Mouse (Mus musculus) cerebellum, adult 9-10 months (tissue): ENCODE data around the gene Sobp.

Experiments
- DNase-seq: peaks from one replicate; pipeline ENCODE4 v3.0.0; 2022

Sobp gene

GRCm38 (mm10) chr10:42987594-42988052 lies 186.7 kb downstream of the Sobp start:
- DNase-seq, result no peak

- DNase-seq, result no peak
These were observed 189.4 kb downstream of the Sobp start for GRCm38 (mm10) chr10:42984886-42985285.

- no peak for DNase-seq
These were observed 193.2 kb downstream of the Sobp start for GRCm38 (mm10) chr10:42980999-42981757.

GRCm38 (mm10) chr10:42978346-42978745 lies 196.0 kb downstream of the Sobp start:
- DNase-seq, result no peak

DNA sequence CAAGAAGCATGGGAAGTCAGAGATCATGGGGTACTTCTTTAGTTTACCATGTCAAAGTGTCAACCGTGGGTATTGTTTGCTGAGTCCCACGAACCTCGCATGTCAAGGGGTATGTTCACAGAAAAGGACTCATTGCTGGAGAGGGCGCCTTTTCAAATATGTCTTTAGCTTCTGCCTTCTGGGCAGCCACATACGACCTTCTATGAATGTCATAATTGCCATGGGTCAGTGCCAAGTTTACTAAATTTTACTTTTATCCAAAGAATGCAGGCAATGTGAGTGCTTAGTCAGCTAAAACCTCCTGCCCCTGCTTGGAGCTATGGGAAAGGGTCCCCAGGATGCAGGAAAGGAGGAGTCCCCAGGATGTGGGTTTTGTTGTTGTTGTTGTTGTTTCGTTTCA lies 197.8 kb downstream of the Sobp start:
- no peak for DNase-seq

DNA sequence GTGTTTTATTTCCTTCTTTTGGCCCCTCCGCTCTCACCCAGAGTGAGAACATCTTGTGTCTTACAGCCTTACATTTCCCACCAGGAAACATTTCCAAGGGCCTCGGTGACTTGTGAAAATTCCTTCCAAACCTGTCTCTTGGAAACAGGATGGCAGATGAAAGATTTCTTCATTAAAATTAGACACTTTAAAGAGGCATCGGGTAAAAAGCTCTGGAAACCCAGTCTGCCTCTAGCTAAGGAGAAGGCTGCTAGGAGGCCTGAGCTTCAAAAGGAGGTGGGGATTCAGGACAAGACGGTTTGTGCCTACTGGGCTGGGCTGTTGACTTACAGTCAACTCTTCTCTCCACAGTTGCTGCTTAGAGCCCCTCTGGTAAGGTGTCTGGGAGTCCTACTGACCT lies 200.8 kb downstream of the Sobp start:
- DNase-seq, result no peak

GRCm38 (mm10) chr10:42972504-42973172 lies 201.7 kb downstream of the Sobp start:
- no peak for DNase-seq

- DNase-seq, result no peak
These were observed 206.0 kb downstream of the Sobp start for GRCm38 (mm10) chr10:42968332-42968731.

DNA sequence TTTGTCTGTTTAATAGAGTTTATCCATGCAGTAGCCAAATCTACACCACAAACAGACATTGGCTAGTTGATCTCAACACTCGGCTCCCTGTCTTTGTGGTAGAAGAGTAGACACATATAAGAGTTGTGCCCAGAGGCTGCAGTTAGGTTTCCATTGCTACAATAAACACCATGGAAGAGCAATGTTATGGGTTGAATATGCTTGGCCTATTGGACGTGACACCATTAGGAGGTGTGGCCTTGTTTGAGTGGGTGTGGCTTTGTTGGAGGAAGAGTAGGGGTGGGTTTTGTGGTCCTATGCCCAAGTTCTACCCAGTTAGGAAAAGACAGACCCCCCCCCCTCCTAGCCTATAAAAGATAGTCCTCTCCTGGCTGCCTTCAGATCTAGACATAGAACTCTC lies 211.3 kb downstream of the Sobp start:
- no peak for DNase-seq

DNA sequence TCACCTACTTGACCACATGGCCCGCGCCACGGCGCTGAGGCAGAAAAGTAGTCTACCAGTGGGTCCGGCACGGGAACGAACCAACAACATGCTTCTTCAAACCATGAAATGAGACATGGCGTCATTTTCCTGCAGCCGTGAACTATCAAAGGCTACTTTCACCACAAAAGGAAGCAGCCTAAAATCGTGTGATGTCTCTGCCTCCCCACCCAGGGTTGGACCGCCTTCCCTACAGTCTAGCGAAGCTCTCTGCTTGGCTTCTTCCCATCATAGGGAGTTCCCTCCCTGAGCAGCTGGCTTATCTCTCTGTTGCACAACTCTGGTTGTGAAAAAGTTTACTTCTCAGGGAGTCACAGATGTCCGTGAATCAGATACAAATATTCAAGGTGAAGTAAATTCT lies 211.7 kb downstream of the Sobp start:
- no peak for DNase-seq

DNA sequence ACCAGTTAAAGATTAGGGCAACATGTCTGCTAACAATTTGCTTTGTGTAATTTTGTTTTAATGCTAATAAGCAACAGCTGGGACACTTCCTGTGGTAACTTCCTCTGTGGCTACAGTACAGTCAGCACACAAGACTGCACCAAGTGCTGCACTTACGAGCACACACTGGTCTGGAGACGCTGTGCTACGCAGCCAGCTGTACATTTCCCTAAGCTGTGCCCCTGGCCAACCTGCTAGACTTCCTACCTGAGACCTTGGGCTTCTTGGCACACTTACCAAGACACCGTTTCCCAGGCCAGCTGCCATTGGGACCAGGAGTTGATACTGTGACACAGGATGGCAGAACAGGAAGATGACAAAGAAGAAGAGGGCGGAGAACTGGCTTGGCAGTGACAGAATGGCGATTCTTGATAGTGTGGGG lies 212.1 kb downstream of the Sobp start:
- no peak for DNase-seq

DNA sequence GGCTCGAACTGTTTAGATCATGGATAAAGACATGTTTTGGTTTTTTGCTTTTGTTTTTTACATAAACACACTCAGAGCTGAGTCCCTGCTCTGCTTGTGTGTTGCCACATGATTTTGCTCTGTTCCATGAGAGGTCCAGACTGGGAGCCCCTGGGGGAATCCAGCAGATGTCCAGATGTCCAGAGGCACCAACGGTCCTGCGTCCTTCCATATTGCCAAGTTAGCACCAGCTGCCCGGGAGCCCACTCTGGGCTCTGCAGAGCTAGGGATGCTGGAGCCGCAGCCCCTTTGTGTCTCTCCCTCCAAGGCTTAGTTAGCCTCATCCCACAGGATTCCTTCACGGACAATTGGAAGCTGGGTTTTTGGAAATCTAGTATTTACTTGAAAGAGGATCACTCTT lies 212.6 kb downstream of the Sobp start:
- DNase-seq, result no peak

- no peak for DNase-seq
These were observed 215.6 kb downstream of the Sobp start for GRCm38 (mm10) chr10:42958686-42959085.

DNA sequence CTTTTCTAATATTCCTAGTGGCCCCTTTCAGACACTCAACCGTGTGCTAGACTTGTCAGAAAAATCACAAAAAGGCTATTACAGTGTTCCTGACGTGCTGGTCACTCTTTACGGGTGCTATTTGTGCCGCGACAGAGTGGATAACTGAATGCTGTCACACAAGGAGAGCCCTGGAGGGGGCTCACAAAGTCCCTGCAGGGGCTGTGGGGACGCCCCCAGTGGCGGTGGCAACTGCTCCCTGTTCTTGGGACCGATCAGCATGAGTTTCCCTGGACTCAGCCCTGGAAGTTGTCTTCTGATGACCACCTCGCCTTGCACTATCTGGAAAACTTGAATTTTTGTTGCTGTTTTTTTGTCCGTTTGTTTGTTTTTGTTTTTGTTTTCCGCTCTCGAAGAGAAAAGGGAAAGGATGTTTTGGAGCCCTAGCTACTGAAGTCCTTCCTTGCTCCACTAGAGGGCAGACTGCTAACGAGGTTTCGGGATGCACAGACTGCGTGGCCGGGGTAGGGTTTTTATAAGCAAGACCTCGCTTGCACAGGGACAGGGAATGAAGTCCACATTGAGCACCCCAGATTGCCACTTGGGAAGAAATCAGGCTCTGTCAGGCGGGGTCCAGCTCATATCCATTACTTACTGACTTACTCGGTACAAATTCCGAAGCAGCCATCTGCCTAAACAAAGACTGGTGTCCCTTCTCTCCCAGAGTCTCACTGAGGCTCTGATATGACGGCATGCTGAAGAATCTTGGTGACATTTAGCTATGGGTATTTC lies 216.3 kb downstream of the Sobp start:
- DNase-seq, result peak; percentile 71

DNA sequence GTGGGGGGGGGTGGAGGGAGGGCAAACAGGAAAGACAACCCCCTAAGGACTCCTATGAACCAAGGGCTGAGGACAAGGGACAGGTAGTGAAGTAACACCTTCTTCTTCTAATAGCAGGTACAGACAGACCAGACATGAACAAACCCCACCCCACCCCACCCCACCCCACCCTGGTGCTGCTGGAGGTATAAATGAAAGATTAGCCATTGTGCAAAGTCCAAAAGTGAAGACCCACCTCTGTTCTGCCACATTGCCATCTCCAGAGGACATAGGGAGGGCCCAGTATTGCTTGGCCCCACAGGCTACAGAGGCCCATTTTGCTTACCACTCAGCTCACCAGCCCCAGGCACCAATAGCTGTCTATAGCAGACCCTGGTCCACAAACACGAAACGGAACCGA lies 219.1 kb downstream of the Sobp start:
- no peak for DNase-seq

- no peak for DNase-seq
These were observed 220.7 kb downstream of the Sobp start for GRCm38 (mm10) chr10:42953601-42954000.
